Mouse (Mus musculus): ENCODE data around the gene Ccdc136.

- TF ChIP-seq CTCF (IDR thresholded peaks at IDR 0.05; ENCODE audit: low read depth, low read length): no peak
- no peak for TF ChIP-seq POLR2A (IDR thresholded peaks at IDR 0.05; ENCODE audit: borderline replicate concordance, low read depth, low read length)
Observed at GRCm38 (mm10) chr6:29433804-29434795, 38.0 kb downstream of the Ccdc136 start.
